In the genomic region with DNA sequence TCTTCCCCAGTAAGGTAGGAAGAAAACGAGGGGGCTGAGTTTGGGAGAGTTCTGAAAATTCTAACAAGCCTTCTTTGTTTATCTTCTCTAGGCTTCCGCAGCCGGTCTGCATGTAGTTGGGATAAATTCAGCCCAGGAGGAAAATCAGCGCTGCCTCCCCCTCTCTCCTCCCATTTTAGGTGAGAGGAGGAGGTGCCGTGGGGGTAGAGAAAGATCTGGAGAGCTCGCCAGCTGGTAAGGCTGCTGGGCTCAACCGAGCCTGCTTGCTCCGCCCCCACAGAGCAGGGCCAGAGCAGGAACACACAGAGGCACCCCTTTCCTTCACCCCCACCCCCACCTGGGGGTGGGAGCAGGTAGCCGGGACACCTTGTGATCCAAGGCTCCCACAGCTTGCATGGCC, we compare ENCODE assay signal across 8 mouse cellular contexts. TPM values are rescaled to one million over a fixed set of nuclear protein-coding genes. Genes with fewer than 3 reads are reported as not detected.
DNase-seq lines count a peak whose midpoint lies in the region; ATAC-seq lines count a peak whose summit lies in the region.

No protein-coding gene starts in this region.

- H3K9ac ChIP-seq in forebrain, embryonic 15.5 days (replicated peaks): no peak overlapping the region

- H3K4me3 ChIP-seq in forebrain, embryonic 15.5 days: no peak overlapping the region

- 25% methylated on average over 9 of the region's 9 CpGs for WGBS in forebrain, embryonic 15.5 days

- H3K4me1 ChIP-seq in forebrain, embryonic 15.5 days: 0 out of 2 replicates have a peak, but pooled peaks cover 5% of the 10 kb centered on the region

- no peaks in the 10 kb centered on the region for H3K36me3 ChIP-seq in forebrain, embryonic 15.5 days

- no peaks in the 10 kb centered on the region for H3K9me3 ChIP-seq in forebrain, embryonic 15.5 days

- H3K27ac ChIP-seq in forebrain, embryonic 15.5 days (replicated peaks): no peak overlapping the region

- DNase-seq in layer of hippocampus, adult 11-12 months (ENCODE audit: low spot score): peak; percentile 85
- no peak for DNase-seq in layer of hippocampus, postnatal 25 days (ENCODE audit: extremely low spot score in 1 of 2, low spot score in 1 of 2)
- DNase-seq in layer of hippocampus, adult 8-10 months (ENCODE audit: low spot score in 2 of 2): peak; percentile 87 to 92
- DNase-seq in lung, postnatal 10 days: peak; percentile 67
- no peak for DNase-seq in adrenal gland, postnatal 4 days (ENCODE audit: low spot score in 2 of 2)
- no peak for DNase-seq in cerebellum, adult 8-10 months
- DNase-seq in thymus, postnatal 36 days: no peak

- 0 out of 2 replicates have a peak overlapping the region, but pooled peaks have one; percentile 8 for H3K4me2 ChIP-seq in forebrain, embryonic 15.5 days (replicated peaks)

- ATAC-seq in forebrain, embryonic 15.5 days (replicated peaks): no peak; the same call in 1 of the 2 replicates

- H3K27me3 ChIP-seq in forebrain, embryonic 15.5 days: no peaks in the 10 kb centered on the region

RNA-seq across cellular contexts. Expression of gene Chrna1, which starts 16.6 kb away (rescaled TPM):
- total RNA-seq in layer of hippocampus, postnatal 25 days (2021): under 1 TPM; 0.35 to 0.57 TPM
- 0.11 TPM in 2 replicates for polyA plus RNA-seq in forebrain, embryonic 15.5 days (2015; fragmentation: Nextera tagmentation; extraction: Ambion mirVana)
- total RNA-seq in layer of hippocampus, adult 8-10 months (2022): under 1 TPM; 0.24 to 0.60 (median 0.43) TPM
- total RNA-seq in adrenal gland, postnatal 4 days (2021): under 1 TPM; 0.56 to 0.87 TPM

Comparison
In these comparisons a context has a peak if more than half of its experiments do, and no peak if none do; other contexts are left out.
1. DNase-seq: peak in layer of hippocampus, adult 11-12 months (single experiment), layer of hippocampus, adult 8-10 months (2 of 2) and lung, postnatal 10 days (single experiment); none in layer of hippocampus, postnatal 25 days (0 of 2), adrenal gland, postnatal 4 days (0 of 2), cerebellum, adult 8-10 months (single experiment) and thymus, postnatal 36 days (0 of 2).